Mouse (Mus musculus) kidney, adult 8-10 months (tissue): ENCODE measurements around the gene Rab39b.
A peak's percentile ranks its signal among the peaks of the same experiment; 100 is the strongest.

Source experiments
- DNase-seq, 2 experiments: peaks; one replicate each; pipeline ENCODE4 v3.0.0; 2022

The Rab39b gene

GRCm38 (mm10) chrX:75577582-75578324, at the start of gene Rab39b:
Rab39b (minus strand) TSS chrX:75578231.
- peak in 1 of 2 experiments; percentile 1 for DNase-seq

GRCm38 (mm10) chrX:75578539-75578938, 508 bp upstream of the Rab39b start:
- no peak for DNase-seq
